Mouse (Mus musculus) spleen, adult 2 months (tissue): ENCODE data around the gene Plce1.

Experiments used
- CTCF ChIP-seq: fragments of 200-500 bp; IDR thresholded peaks from 2 replicates; pipeline ENCODE4 v1.5.1; 2011; ENCODE audit warnings: mild to moderate bottlenecking, inconsistent platforms; ENCODE audit not compliant: insufficient read depth, insufficient read length, insufficient replicate concordance; ENCODE audit errors: extremely low read depth
- POLR2A ChIP-seq: fragments of 200-500 bp; IDR thresholded peaks from 2 replicates; pipeline ENCODE4 v1.6.1; 2011; ENCODE audit warnings: low read depth, low read length, inconsistent platforms

DNA sequence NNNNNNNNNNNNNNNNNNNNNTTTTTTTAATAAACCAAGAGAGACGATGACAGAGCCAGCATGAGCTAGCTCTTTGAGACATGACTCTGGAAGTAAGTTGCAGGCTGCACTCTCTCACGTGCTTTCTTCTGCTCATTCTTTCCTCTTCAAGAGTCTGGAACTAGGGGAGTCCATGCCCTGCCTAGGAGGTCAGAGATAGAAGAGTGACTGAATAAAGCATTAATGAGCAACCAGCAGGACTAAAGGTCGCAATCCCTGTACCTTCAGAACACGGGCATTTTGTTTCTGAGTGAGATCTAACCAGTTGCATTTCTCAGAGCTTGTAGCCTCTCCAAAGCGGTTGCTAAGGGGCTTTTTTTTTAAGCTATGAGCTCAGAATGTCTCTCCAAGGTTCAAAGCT is 206.4 kb downstream of the Plce1 start:
- TF ChIP-seq CTCF: no peak
- TF ChIP-seq POLR2A: no peak
